Mouse (Mus musculus) lung, postnatal 0 days (tissue): ENCODE data around the gene Aspscr1. TPM values are rescaled to one million over a fixed set of nuclear protein-coding genes. Genes with fewer than 3 reads are reported as not detected.

Experiments used
- ATAC-seq: fragments of 200-750 bp; cut with Nextera tagmentation; 2 replicates; pipeline ENCODE4 v1.8.0; 2017; ENCODE audit warnings: moderate library complexity
- DNase-seq: peaks from one replicate; pipeline ENCODE4 v3.0.0-alpha.2; 2016; ENCODE audit warnings: low spot score
- H3K27ac ChIP-seq: fragments of 300-500 bp; sonication (generic); 2 replicates; pipeline ENCODE4 v1.5.1; 2014; ENCODE audit warnings: antibody characterized with exemption, mild to moderate bottlenecking, low read length, mixed read lengths
- H3K27me3 ChIP-seq: fragments of 300-500 bp; sonication (generic); replicated peaks from 2 replicates; pipeline ENCODE4 v1.6.1; 2014; ENCODE audit warnings: low read length, mixed read lengths; ENCODE audit not compliant: insufficient read depth
- H3K36me3 ChIP-seq: fragments of 300-500 bp; sonication (generic); 2 replicates; pipeline ENCODE4 v1.6.1; 2014; ENCODE audit warnings: low read length, mixed read lengths; ENCODE audit not compliant: insufficient read depth
- H3K4me1 ChIP-seq: fragments of 300-500 bp; sonication (generic); 2 replicates; pipeline ENCODE4 v1.6.1; 2014; ENCODE audit warnings: antibody characterized with exemption, low read depth, low read length, mixed read lengths; ENCODE audit not compliant: insufficient read depth
- H3K4me2 ChIP-seq: fragments of 300-500 bp; sonication (generic); replicated peaks from 2 replicates; pipeline ENCODE4 v1.6.1; 2014; ENCODE audit warnings: low read depth, mild to moderate bottlenecking, low read length, moderate library complexity, mixed read lengths
- H3K4me3 ChIP-seq: fragments of 300-500 bp; sonication (generic); 2 replicates; pipeline ENCODE4 v1.5.1; 2014; ENCODE audit warnings: low read depth, low read length
- H3K9ac ChIP-seq: fragments of 300-500 bp; sonication (generic); replicated peaks from 2 replicates; pipeline ENCODE4 v1.6.1; 2014; ENCODE audit warnings: low read depth, mild to moderate bottlenecking
- H3K9me3 ChIP-seq: fragments of 300-500 bp; sonication (generic); 2 replicates; pipeline ENCODE4 v1.6.1; 2016; ENCODE audit warnings: low read length, mixed read lengths
- CTCF ChIP-seq: IDR thresholded peaks from 2 replicates; pipeline ENCODE4 v1.5.1; 2016; ENCODE audit warnings: antibody characterized with exemption, mild to moderate bottlenecking
- EP300 ChIP-seq: IDR thresholded peaks from 2 replicates; pipeline ENCODE4 v1.6.1; 2016; ENCODE audit warnings: antibody characterized with exemption, mild to moderate bottlenecking, control low read depth
- WGBS: fragments of 180-500 bp; shearing (Covaris S2); extraction: QIAGEN DNeasy Blood & Tissue Kit; methylation state at CpG from one replicate; pipeline ENCODE4 v1.1.7; 2014; 5-methylcytosine and 5-hydroxymethylcytosine counted together
- polyA plus RNA-seq: library from polyadenylated mRNA; unstranded; fragments of >200 nt; fragmentation: Nextera tagmentation; extraction: Ambion mirVana; gene quantifications from 2 replicates; pipeline ENCODE4 v1.2.1, GENCODE M21; 2015

The Aspscr1 gene
- polyA plus RNA-seq, 1 experiment from 2014 or later = 129 TPM

- Histone ChIP-seq H3K4me3 (no peak overlapping the region), H3K9me3 (no peaks in the 10 kb centered on the region), H3K36me3 (no peaks in the 10 kb centered on the region), H3K9ac (no peak overlapping the region), H3K4me2 (no peak overlapping the region), H3K27ac (no peak overlapping the region), H3K4me1 (0 out of 2 replicates have a peak, but pooled peaks cover 3% of the 10 kb centered on the region), H3K27me3 (no peaks in the 10 kb centered on the region)
- TF ChIP-seq CTCF (no peak), EP300 (no peak)
- 66% methylated on average over 9 of the region's 9 CpGs for WGBS
- no peak for DNase-seq
- ATAC-seq = no peak
These were observed 31.5 kb upstream of the Aspscr1 start for GRCm38 (mm10) chr11:120641255-120641654.

- Histone ChIP-seq H3K9me3 (no peaks in the 10 kb centered on the region), H3K4me2 (no peak overlapping the region), H3K4me1 (0 out of 2 replicates have a peak, but pooled peaks cover 3% of the 10 kb centered on the region), H3K36me3 (no peaks in the 10 kb centered on the region), H3K27me3 (no peaks in the 10 kb centered on the region), H3K9ac (no peak overlapping the region), H3K27ac (no peak overlapping the region), H3K4me3 (no peak overlapping the region)
- 85% methylated on average over 8 of the region's 8 CpGs for whole genome bisulfite sequencing
- no peak for TF ChIP-seq CTCF
- no peak for TF ChIP-seq EP300
- ATAC-seq (no peak), DNase-seq (no peak)
These were observed 30.9 kb upstream of the Aspscr1 start for GRCm38 (mm10) chr11:120641869-120642268.

- Histone ChIP-seq H3K9me3 (no peaks in the 10 kb centered on the region), H3K27me3 (0 out of 2 replicates have a peak, but pooled peaks cover 3% of the 10 kb centered on the region), H3K4me3 (peak overlapping the region; percentile 38), H3K27ac (no peak overlapping the region), H3K4me2 (peak overlapping the region; percentile 80), H3K9ac (peak overlapping the region; percentile 36), H3K36me3 (no peaks in the 10 kb centered on the region), H3K4me1 (0 out of 2 replicates have a peak, but pooled peaks cover 3% of the 10 kb centered on the region)
- ATAC-seq = peak; percentile 58
- TF ChIP-seq CTCF = no peak
- WGBS = under 1% methylated on average over 18 of the region's 18 CpGs
- no peak for DNase-seq
These were observed 29.7 kb upstream of the Aspscr1 start for GRCm38 (mm10) chr11:120642939-120643600.

GRCm38 (mm10) chr11:120643601-120643987 is 29.2 kb upstream of the Aspscr1 start, which contains the start of gene Pycr1:
Gene Pycr1 (minus strand): TSS chr11:120643769.
- H3K36me3 ChIP-seq = no peaks in the 10 kb centered on the region
- TF ChIP-seq EP300 = no peak
- TF ChIP-seq CTCF = no peak
- no peaks in the 10 kb centered on the region for H3K9me3 ChIP-seq
- DNase-seq = peak; percentile 94
- H3K27ac ChIP-seq = no peak within 1 kb of the TSS
- 0 out of 2 replicates have a peak, but pooled peaks cover 3% of the 10 kb centered on the region for H3K4me1 ChIP-seq
- 0 out of 2 replicates have a peak, but pooled peaks cover 6% of the 10 kb centered on the region for H3K27me3 ChIP-seq
- WGBS = 2% methylated on average over 15 of the region's 15 CpGs
- H3K9ac ChIP-seq = peak within 1 kb of the TSS; percentile 36
- peak; percentile 100 for ATAC-seq
- peak within 1 kb of the TSS; percentile 38 for H3K4me3 ChIP-seq
- H3K4me2 ChIP-seq = peak within 1 kb of the TSS; percentile 80

GRCm38 (mm10) chr11:120647047-120647830 is 25.5 kb upstream of the Aspscr1 start:
- TF ChIP-seq CTCF (no peak), EP300 (no peak)
- no peak overlapping the region for H3K27ac ChIP-seq

GRCm38 (mm10) chr11:120648001-120648476 is 24.7 kb upstream of the Aspscr1 start, which contains the start of gene Myadml2:
Gene Myadml2 (minus strand): TSS chr11:120648158.
- TF ChIP-seq CTCF (no peak), EP300 (no peak)
- 0 out of 2 replicates have a peak, but pooled peaks cover 3% of the 10 kb centered on the region for H3K4me1 ChIP-seq
- ATAC-seq = no peak
- WGBS = 7% methylated on average over 13 of the region's 13 CpGs
- H3K4me2 ChIP-seq = peak within 1 kb of the TSS; percentile 52
- H3K27ac ChIP-seq = no peak within 1 kb of the TSS
- H3K36me3 ChIP-seq = no peaks in the 10 kb centered on the region
- peak within 1 kb of the TSS; percentile 19; the same call in 1 of the 2 replicates for H3K4me3 ChIP-seq
- DNase-seq = peak; percentile 45
- H3K9ac ChIP-seq = no peak within 1 kb of the TSS
- 0 out of 2 replicates have a peak, but pooled peaks cover 6% of the 10 kb centered on the region for H3K27me3 ChIP-seq
- no peaks in the 10 kb centered on the region for H3K9me3 ChIP-seq

More at GRCm38 (mm10) chr11:120647047-120647830, 25.5 kb upstream of the Aspscr1 start:
- Histone ChIP-seq H3K4me3 (0 out of 2 replicates have a peak overlapping the region, but pooled peaks have one; percentile 19), H3K27me3 (0 out of 2 replicates have a peak, but pooled peaks cover 6% of the 10 kb centered on the region), H3K4me1 (0 out of 2 replicates have a peak, but pooled peaks cover 3% of the 10 kb centered on the region), H3K36me3 (no peaks in the 10 kb centered on the region), H3K9ac (no peak overlapping the region), H3K9me3 (no peaks in the 10 kb centered on the region), H3K4me2 (peak overlapping the region; percentile 52)
- WGBS = 74% methylated on average over 35 of the region's 35 CpGs
- DNase-seq (no peak), ATAC-seq (no peak)
